Mouse (Mus musculus) liver, adult 10 weeks (tissue): ENCODE results near the gene Gon4l. TPM values are rescaled to one million over a fixed set of nuclear protein-coding genes. Genes with fewer than 3 reads are reported as not detected.

ENCODE experiments used
- polyA plus RNA-seq: library from polyadenylated mRNA; stranded (reverse); fragments of 350-450 nt; fragmentation: Illumina TruSeq; extraction: RNeasy Lipid Tissue Mini Kit (QIAGEN cat#74804); gene quantifications from one replicate; pipeline ENCODE4 v1.2.3, GENCODE M21; 2014; ENCODE audit warnings: low read depth, low replicate concordance

The Gon4l gene
- 2.3 TPM for polyA plus RNA-seq

DNA sequence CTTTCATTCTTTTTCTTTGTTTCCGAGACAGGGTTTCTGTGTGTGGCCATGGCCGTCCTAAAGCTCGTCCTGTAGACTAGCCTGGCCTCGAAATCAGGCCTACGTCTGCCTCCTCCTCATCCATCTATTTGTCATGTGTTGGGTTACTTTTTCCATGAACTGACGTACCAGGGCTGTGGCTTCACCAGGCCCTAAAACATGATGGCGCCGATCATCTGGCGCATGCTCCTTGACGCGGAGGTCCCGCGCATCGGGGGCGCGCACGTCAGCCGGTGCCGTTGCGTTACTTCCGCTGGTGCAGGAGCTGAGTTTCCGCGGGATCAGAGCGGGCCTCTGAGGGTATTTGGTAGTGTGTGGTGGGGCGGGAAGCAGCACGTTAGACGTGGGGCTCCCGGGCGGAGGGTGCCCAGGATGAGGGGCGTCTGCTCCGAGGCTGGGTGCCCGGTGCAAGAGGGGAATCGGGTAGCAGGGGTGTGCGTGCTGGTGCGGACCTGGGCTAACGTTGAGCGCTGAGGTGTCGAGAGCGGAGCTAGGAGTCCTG is at the start of gene Gon4l:
Gene Gon4l, plus strand, starts transcription at position 281 of the 541 bp plus-strand sequence.

DNA sequence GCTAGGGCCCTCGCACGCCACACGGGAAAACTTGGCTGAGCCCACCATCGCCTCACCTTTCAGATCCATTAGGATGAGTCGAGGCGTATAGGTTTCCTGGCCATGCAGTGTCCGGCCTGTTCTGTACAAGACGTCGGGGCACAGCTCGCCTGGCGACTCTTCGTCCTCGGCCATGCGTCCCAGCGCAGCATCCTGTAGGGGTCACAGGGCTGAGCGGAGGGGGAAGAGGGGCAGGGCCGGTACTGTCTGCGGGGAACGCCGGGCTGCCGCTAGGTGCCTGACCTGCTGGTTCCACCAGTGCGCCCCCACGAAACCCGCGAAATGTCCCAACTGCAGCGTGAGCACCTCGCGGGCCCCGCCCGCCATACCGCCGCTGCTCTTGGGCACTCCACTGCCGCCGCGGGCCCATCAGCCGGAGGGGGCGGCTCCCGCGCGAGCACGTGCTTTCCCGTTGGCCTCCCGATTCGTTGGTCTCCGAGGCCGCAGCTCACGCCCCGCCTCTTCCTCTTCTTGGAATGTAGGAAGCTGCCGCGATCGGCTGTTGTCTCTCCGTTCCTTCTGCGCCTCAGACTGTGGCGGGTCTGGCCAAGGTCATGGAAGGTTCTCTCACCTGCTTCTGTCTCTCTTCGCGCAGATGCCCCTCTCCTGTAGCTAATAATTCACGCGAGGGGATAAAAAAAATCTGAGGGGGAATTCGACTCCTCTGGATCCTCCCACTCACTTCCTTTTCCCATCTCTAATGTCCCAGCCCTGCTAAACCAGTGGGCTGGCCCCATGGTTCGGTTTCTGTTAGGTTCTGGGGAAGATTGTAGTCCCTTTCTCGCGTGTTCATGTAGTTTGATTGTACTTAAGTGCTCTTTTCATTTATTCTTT is 78.7 kb downstream of the Gon4l start, which contains the start of gene Msto1:
Gene Msto1, minus strand, starts transcription at position 489 of the 873 bp plus-strand sequence.

DNA sequence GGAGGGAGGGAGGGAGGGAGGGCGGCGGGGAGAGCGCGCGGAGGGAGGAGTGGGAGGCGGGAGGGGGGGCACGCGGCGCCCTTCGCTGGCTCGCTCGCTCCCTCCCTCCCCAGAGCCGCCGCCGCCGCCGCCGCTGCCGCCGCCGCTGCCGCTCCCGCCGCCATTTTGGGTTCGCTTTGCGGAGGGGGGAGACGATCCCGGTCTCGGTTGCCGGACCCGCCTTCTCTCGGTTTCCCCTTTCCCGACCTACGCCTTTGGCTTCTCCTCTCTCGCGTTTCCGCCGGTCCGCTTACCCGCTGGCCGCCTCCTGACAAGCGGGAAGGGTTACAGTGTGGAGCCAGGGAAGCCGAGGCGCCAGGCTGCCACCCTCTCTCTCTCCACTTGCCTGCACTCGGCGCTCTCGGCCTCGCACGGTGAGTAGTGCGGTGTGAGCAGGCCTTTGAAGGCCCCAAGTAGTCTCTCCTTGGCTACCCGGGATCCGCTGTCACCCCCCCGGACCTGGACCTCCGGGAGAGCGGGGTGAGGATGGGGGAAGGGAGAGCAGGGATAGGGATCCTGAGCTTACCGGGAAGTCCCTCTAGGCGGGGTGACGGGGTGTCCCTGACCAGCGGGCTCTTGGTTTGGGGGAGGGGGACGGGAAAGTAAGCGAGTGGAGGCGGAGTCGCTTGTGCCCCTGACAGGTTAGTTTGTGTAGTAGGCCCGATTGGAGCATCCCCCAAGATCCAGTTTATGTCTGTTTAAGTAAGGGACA is 115.7 kb downstream of the Gon4l start, which contains the start of the genes Ash1l and Dap3:
Gene Ash1l, plus strand, starts transcription at position 47 of the 751 bp plus-strand sequence.
Gene Dap3, minus strand, starts transcription at position 606 of the 751 bp plus-strand sequence.

Other genes starting within 250 kb of the Gon4l start
- gene Arhgef2, start 229.3 kb upstream of the Gon4l start, polyA plus RNA-seq, result 1.5 TPM
- gene Rxfp4, start 182.1 kb upstream of the Gon4l start, polyA plus RNA-seq, result not detected
- 40.6 TPM for gene Khdc4, start 149.4 kb upstream of the Gon4l start, polyA plus RNA-seq
- 4.7 TPM for gene Rit1, start 118.4 kb upstream of the Gon4l start, polyA plus RNA-seq
- 3.5 TPM for gene Syt11, start 60.1 kb upstream of the Gon4l start, polyA plus RNA-seq
- gene Msto1, start 78.8 kb downstream of the Gon4l start, polyA plus RNA-seq, result 1.4 TPM
- 11.3 TPM for gene Ash1l, start 115.4 kb downstream of the Gon4l start, polyA plus RNA-seq
- 59.9 TPM for gene Dap3, start 116.0 kb downstream of the Gon4l start, polyA plus RNA-seq